Mouse (Mus musculus) left cerebral cortex, adult 8-10 months (tissue): ENCODE measurements at regions not wholly inside any gene's neighbourhood (a gene's known extent, or its start where the extent isn't known, plus 50 kb on each side); places are given as distances from the start of the nearest gene placed in this dataset.

Source experiments
- DNase-seq, 2 experiments: peaks; one replicate each; pipeline ENCODE4 v3.0.0; 2022; ENCODE audit warnings: low spot score in 2 of 2

GRCm38 (mm10) chr9:24942943-24943342, 146.3 kb upstream of the Gm10181 start:
- DNase-seq, result no peak

- no peak for DNase-seq
These were observed 145.4 kb upstream of the Gm10181 start for GRCm38 (mm10) chr9:24943830-24944229.

- no peak for DNase-seq
These were observed 136.7 kb upstream of the Gm10181 start for GRCm38 (mm10) chr9:24952516-24952915.

- no peak for DNase-seq
These were observed 133.6 kb upstream of the Gm10181 start for GRCm38 (mm10) chr9:24955641-24956040.

GRCm38 (mm10) chr9:24956566-24956965, 132.7 kb upstream of the Gm10181 start:
- no peak for DNase-seq

DNA sequence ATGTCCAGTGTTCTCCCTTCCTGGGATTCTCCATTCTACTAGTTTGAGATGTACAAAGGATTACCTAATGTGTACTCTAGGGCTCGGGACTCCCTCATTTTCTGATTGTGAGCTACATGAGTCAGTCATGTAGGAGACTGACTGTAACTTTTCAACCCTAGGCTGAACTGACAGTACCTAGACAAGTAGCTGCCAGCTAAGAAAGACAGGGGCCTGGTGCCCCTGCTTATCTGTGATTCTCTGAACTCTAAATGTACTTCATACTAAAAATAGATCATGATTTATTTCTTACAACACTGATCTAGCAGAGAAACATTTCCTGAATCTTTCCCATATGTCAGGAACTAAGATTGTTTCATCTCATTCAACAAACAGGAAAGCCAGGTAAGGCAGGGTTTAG, 125.9 kb upstream of the Gm10181 start:
- no peak for DNase-seq

- no peak for DNase-seq
These were observed 121.7 kb upstream of the Gm10181 start for GRCm38 (mm10) chr9:24967571-24967970.

DNA sequence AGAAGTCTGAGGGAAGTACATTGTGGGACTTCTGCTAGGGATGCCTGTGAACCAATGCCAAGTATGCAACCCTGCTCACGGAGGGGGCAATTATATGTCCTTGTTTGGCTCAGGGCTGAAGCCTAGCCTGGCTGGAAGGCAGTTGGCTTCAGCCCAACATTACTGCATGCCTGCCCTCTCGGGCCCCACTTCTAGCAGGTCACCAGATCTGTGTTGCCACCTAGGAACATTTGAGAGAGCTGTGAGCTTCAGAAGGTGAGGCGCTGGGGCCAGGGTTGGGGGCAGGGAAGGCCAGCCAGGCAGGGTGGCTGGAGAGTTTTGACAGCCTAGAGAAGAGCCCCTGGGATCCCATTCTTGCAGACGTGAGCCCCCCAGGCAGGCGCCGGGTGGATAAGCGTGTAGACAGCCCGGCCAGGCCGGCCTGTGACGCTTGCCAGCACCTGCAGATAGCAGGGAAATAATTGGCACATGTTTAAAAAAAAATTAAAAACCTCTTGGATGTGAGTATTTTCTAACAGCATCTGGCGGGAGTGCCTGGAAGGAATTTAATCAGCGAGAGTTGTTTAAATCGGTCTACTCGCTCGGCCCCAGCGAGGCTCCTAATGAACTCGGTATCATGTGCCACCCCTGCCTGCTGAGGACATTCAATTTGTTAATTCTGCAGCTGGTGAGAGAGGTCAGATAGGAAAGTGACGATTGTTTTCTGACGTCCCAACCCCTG, 115.0 kb upstream of the Gm10181 start:
- DNase-seq, result no peak

- no peak for DNase-seq
These were observed 106.4 kb upstream of the Gm10181 start for GRCm38 (mm10) chr9:24982796-24983195.

DNA sequence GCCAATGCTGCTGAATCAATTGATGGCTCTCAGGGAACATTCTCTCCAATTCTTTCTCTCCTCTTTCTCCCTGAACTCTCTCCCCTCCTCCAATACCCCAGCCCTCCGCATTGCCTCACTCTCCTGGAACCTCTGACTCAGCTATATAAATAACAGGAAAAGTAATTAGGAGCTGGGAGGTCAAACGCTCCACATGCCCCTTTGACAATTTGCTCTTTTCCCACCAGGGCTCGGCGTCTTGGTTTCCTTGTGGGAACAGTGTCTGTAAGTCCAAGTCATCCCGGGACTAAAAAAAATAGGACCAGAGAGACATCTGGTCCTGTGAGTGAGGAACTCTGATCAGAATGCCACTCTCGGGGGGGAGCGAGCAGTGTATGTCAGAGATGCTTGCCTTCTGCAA, 94.7 kb upstream of the Gm10181 start:
- DNase-seq, result no peak

GRCm38 (mm10) chr9:25021095-25021691, 68.0 kb upstream of the Gm10181 start:
- no peak for DNase-seq

DNA sequence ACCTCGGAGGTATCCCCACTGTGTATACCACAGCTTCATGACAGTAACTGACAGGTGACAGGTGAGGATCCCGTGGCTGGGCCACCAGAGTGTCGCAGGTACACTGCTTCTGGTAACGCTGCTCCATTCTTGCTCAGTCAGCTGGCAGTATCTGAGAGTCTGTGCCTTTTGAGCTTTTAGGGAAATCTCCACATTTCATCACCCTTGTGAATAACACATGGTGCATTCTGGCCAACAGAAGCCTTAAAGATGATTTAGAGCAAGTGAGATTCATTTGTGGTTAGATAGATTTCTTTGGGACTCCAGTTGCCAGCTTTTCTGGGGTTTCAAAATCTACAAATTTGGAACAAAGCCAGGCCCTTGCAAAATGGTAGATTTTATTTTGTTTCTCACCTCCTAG, 66.8 kb upstream of the Gm10181 start:
- DNase-seq, result no peak

DNA sequence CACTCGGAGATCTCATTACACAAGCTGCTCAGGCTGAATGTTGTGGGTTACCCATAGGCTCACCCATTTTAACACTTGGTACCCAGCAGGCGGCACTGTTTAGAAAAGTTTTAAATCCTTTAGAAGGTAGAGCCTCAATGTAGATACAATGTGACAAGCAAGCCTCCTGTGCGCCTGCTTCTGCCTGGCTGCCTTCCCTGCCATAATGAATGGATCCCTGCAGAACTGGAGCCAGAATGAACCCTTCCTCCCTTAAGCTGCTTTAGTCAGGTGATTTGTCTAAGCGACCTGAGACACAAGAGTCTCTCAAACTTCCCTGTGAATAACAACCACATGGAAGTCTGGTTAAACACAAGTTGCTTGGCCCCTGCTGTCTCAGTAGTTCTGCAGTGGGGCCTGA, 64.7 kb upstream of the Gm10181 start:
- no peak for DNase-seq

DNA sequence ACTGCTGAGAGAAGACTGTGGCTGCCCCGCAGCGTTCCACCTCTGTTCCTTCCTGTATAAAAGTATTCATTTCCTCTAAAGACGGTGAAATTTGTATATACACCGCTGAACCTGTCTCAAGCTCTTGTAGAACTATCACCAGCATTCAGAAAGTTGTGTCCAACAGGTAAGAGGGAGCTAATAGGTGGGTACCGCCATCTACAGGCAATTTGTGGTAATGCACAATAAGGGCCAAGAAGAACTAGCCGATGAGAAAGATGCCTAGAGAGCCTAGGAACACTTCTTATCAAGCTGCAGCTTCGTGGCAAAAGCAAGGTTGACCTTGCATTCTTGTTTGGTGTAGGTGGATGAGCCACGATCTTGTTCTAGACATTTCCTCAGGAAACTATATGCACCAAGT, 61.6 kb upstream of the Gm10181 start:
- DNase-seq, result peak; percentile 7 to 46

GRCm38 (mm10) chr9:25028305-25028704, 60.9 kb upstream of the Gm10181 start:
- peak in 1 of 2 experiments; percentile 57 for DNase-seq

- DNase-seq, result no peak
These were observed 57.8 kb upstream of the Gm10181 start for GRCm38 (mm10) chr9:25031466-25031865.
